Mouse (Mus musculus): ENCODE measurements around the gene Tmem150a. TPM values are rescaled to one million over a fixed set of nuclear protein-coding genes. Genes with fewer than 3 reads are reported as not detected.

Tmem150a gene
- polyA plus RNA-seq, 1 experiment from 2014 or later = 11.7 TPM

- Histone ChIP-seq H3K9ac (ENCODE audit: low read length) (no peak overlapping the region), H3K4me1 (replicated peaks; ENCODE audit: control insufficient read depth, insufficient read depth, low read length) (no peaks in the 10 kb centered on the region), H3K27me3 (replicated peaks; ENCODE audit: control insufficient read depth, insufficient read depth, low read length) (no peaks in the 10 kb centered on the region), H3K4me2 (ENCODE audit: low read length) (no peak overlapping the region), H3K36me3 (ENCODE audit: control insufficient read depth, insufficient read depth, low read length) (peaks cover 97% of the 10 kb centered on the region), H3K9me3 (ENCODE audit: control insufficient read depth, low read length) (no peaks in the 10 kb centered on the region), H3K4me3 (ENCODE audit: low read depth, low read length) (no peak overlapping the region), H3K27ac (ENCODE audit: low read depth) (no peak overlapping the region)
- 91% methylated on average over 6 of the region's 6 CpGs for WGBS
- DNase-seq (ENCODE audit: low spot score) (no peak), ATAC-seq (replicated peaks; ENCODE audit: low FRiP score, low TSS enrichment, low read depth) (no peak)
Observed at GRCm38 (mm10) chr6:72323786-72324508, 31.3 kb upstream of the Tmem150a start.

GRCm38 (mm10) chr6:72326274-72326673 is 29.0 kb upstream of the Tmem150a start:
- DNase-seq (ENCODE audit: low spot score) (no peak), ATAC-seq (replicated peaks; ENCODE audit: low FRiP score, low TSS enrichment, low read depth) (peak; percentile 58; the same call in 1 of the 2 replicates)
- Histone ChIP-seq H3K9ac (ENCODE audit: low read length) (no peak overlapping the region), H3K9me3 (ENCODE audit: control insufficient read depth, low read length) (no peaks in the 10 kb centered on the region), H3K27me3 (replicated peaks; ENCODE audit: control insufficient read depth, insufficient read depth, low read length) (no peaks in the 10 kb centered on the region), H3K4me1 (replicated peaks; ENCODE audit: control insufficient read depth, insufficient read depth, low read length) (no peaks in the 10 kb centered on the region), H3K27ac (ENCODE audit: low read depth) (no peak overlapping the region), H3K4me2 (ENCODE audit: low read length) (no peak overlapping the region), H3K4me3 (ENCODE audit: low read depth, low read length) (no peak overlapping the region), H3K36me3 (ENCODE audit: control insufficient read depth, insufficient read depth, low read length) (peaks cover 97% of the 10 kb centered on the region)
- 66% methylated on average over 6 of the region's 6 CpGs for WGBS

- H3K27ac ChIP-seq (ENCODE audit: low read depth) = no peak overlapping the region
- no peaks in the 10 kb centered on the region for H3K27me3 ChIP-seq (replicated peaks; ENCODE audit: control insufficient read depth, insufficient read depth, low read length)
- 82% methylated on average over 5 of the region's 5 CpGs for WGBS
- no peak overlapping the region for H3K9ac ChIP-seq (ENCODE audit: low read length)
- no peak for ATAC-seq (replicated peaks; ENCODE audit: low FRiP score, low TSS enrichment, low read depth)
- DNase-seq (ENCODE audit: low spot score) = no peak
- no peaks in the 10 kb centered on the region for H3K9me3 ChIP-seq (ENCODE audit: control insufficient read depth, low read length)
- no peak overlapping the region for H3K4me3 ChIP-seq (ENCODE audit: low read depth, low read length)
- no peak overlapping the region for H3K4me2 ChIP-seq (ENCODE audit: low read length)
- peaks cover 95% of the 10 kb centered on the region for H3K36me3 ChIP-seq (ENCODE audit: control insufficient read depth, insufficient read depth, low read length)
- no peaks in the 10 kb centered on the region for H3K4me1 ChIP-seq (replicated peaks; ENCODE audit: control insufficient read depth, insufficient read depth, low read length)
Observed at GRCm38 (mm10) chr6:72329019-72329418, 26.2 kb upstream of the Tmem150a start.

GRCm38 (mm10) chr6:72330133-72330532 is 25.1 kb upstream of the Tmem150a start:
- H3K4me2 ChIP-seq (ENCODE audit: low read length) = no peak overlapping the region
- H3K4me1 ChIP-seq (replicated peaks; ENCODE audit: control insufficient read depth, insufficient read depth, low read length) = no peaks in the 10 kb centered on the region
- H3K9ac ChIP-seq (ENCODE audit: low read length) = no peak overlapping the region
- DNase-seq (ENCODE audit: low spot score) (no peak), ATAC-seq (replicated peaks; ENCODE audit: low FRiP score, low TSS enrichment, low read depth) (no peak)
- no peaks in the 10 kb centered on the region for H3K27me3 ChIP-seq (replicated peaks; ENCODE audit: control insufficient read depth, insufficient read depth, low read length)
- peaks cover 91% of the 10 kb centered on the region for H3K36me3 ChIP-seq (ENCODE audit: control insufficient read depth, insufficient read depth, low read length)
- no peak overlapping the region for H3K27ac ChIP-seq (ENCODE audit: low read depth)
- WGBS = 86% methylated on average over 4 of the region's 4 CpGs
- no peaks in the 10 kb centered on the region for H3K9me3 ChIP-seq (ENCODE audit: control insufficient read depth, low read length)
- no peak overlapping the region for H3K4me3 ChIP-seq (ENCODE audit: low read depth, low read length)

- H3K27ac ChIP-seq (ENCODE audit: low read depth) = no peak overlapping the region
- no peak overlapping the region for H3K4me3 ChIP-seq (ENCODE audit: low read depth, low read length)
- no peak overlapping the region for H3K4me2 ChIP-seq (ENCODE audit: low read length)
- no peaks in the 10 kb centered on the region for H3K27me3 ChIP-seq (replicated peaks; ENCODE audit: control insufficient read depth, insufficient read depth, low read length)
- no peaks in the 10 kb centered on the region for H3K4me1 ChIP-seq (replicated peaks; ENCODE audit: control insufficient read depth, insufficient read depth, low read length)
- H3K9me3 ChIP-seq (ENCODE audit: control insufficient read depth, low read length) = no peaks in the 10 kb centered on the region
- no peak overlapping the region for H3K9ac ChIP-seq (ENCODE audit: low read length)
- ATAC-seq (replicated peaks; ENCODE audit: low FRiP score, low TSS enrichment, low read depth) (no peak), DNase-seq (ENCODE audit: low spot score) (no peak)
- 81% methylated on average over 5 of the region's 5 CpGs for WGBS
- peaks cover 93% of the 10 kb centered on the region for H3K36me3 ChIP-seq (ENCODE audit: control insufficient read depth, insufficient read depth, low read length)
Observed at GRCm38 (mm10) chr6:72333111-72333510, 22.1 kb upstream of the Tmem150a start.

- DNase-seq (ENCODE audit: low spot score) = no peak
- 48% methylated on average over 2 of the region's 2 CpGs for WGBS
- Histone ChIP-seq H3K4me3 (ENCODE audit: low read depth, low read length) (no peak overlapping the region), H3K27ac (ENCODE audit: low read depth) (no peak overlapping the region), H3K4me1 (replicated peaks; ENCODE audit: control insufficient read depth, insufficient read depth, low read length) (peaks cover 11% of the 10 kb centered on the region), H3K27me3 (replicated peaks; ENCODE audit: control insufficient read depth, insufficient read depth, low read length) (no peaks in the 10 kb centered on the region), H3K9me3 (ENCODE audit: control insufficient read depth, low read length) (no peaks in the 10 kb centered on the region), H3K4me2 (ENCODE audit: low read length) (no peak overlapping the region), H3K36me3 (ENCODE audit: control insufficient read depth, insufficient read depth, low read length) (peaks cover 51% of the 10 kb centered on the region), H3K9ac (ENCODE audit: low read length) (no peak overlapping the region)
- ATAC-seq (replicated peaks; ENCODE audit: low FRiP score, low TSS enrichment, low read depth) = no peak; the same call in 1 of the 2 replicates
Observed at GRCm38 (mm10) chr6:72340481-72340880, 14.8 kb upstream of the Tmem150a start.

- Histone ChIP-seq H3K9ac (ENCODE audit: low read length) (peak overlapping the region; percentile 87), H3K27ac (ENCODE audit: low read depth) (peak overlapping the region; percentile 40; the same call in 1 of the 2 replicates), H3K4me2 (ENCODE audit: low read length) (peak overlapping the region; percentile 98), H3K9me3 (ENCODE audit: control insufficient read depth, low read length) (no peaks in the 10 kb centered on the region), H3K36me3 (ENCODE audit: control insufficient read depth, insufficient read depth, low read length) (peaks cover 22% of the 10 kb centered on the region), H3K4me1 (replicated peaks; ENCODE audit: control insufficient read depth, insufficient read depth, low read length) (peaks cover 21% of the 10 kb centered on the region), H3K27me3 (replicated peaks; ENCODE audit: control insufficient read depth, insufficient read depth, low read length) (no peaks in the 10 kb centered on the region), H3K4me3 (ENCODE audit: low read depth, low read length) (peak overlapping the region; percentile 95)
- DNase-seq (ENCODE audit: low spot score) (peak; percentile 90), ATAC-seq (replicated peaks; ENCODE audit: low FRiP score, low TSS enrichment, low read depth) (peak; percentile 17; the same call in 1 of the 2 replicates)
- under 1% methylated on average over 42 of the region's 42 CpGs for WGBS
Observed at GRCm38 (mm10) chr6:72344396-72345073, 10.7 kb upstream of the Tmem150a start.

- peak within 1 kb of the TSS; percentile 40; the same call in 1 of the 2 replicates for H3K27ac ChIP-seq (ENCODE audit: low read depth)
- WGBS = under 1% methylated on average over 30 of the region's 30 CpGs
- peak; percentile 78 for ATAC-seq (replicated peaks; ENCODE audit: low FRiP score, low TSS enrichment, low read depth)
- H3K9ac ChIP-seq (ENCODE audit: low read length) = peak within 1 kb of the TSS; percentile 87
- H3K4me2 ChIP-seq (ENCODE audit: low read length) = peak within 1 kb of the TSS; percentile 98
- H3K4me1 ChIP-seq (replicated peaks; ENCODE audit: control insufficient read depth, insufficient read depth, low read length) = peaks cover 21% of the 10 kb centered on the region
- H3K36me3 ChIP-seq (ENCODE audit: control insufficient read depth, insufficient read depth, low read length) = peaks cover 24% of the 10 kb centered on the region
- H3K27me3 ChIP-seq (replicated peaks; ENCODE audit: control insufficient read depth, insufficient read depth, low read length) = no peaks in the 10 kb centered on the region
- H3K4me3 ChIP-seq (ENCODE audit: low read depth, low read length) = peak within 1 kb of the TSS; percentile 95
- no peak for DNase-seq (ENCODE audit: low spot score)
- no peaks in the 10 kb centered on the region for H3K9me3 ChIP-seq (ENCODE audit: control insufficient read depth, low read length)
Observed at GRCm38 (mm10) chr6:72345074-72345567, 10.1 kb upstream of the Tmem150a start, which contains the start of gene Usp39. Gene Usp39 (minus strand): TSS chr6:72345184.

Measured in intestine, embryonic 14.5 days (tissue).